Mouse (Mus musculus) G1E (cell line): ENCODE measurements at regions not wholly inside any gene's neighbourhood (a gene's known extent, or its start where the extent isn't known, plus 50 kb on each side); places are given as distances from the start of the nearest gene placed in this dataset.

Experiments
- CTCF ChIP-seq: IDR thresholded peaks from 2 replicates; pipeline ENCODE4 v1.5.1; 2012; ENCODE audit warnings: low read depth, low read length, inconsistent platforms, mixed read lengths
- GATA1 ChIP-seq: IDR thresholded peaks from 2 replicates; pipeline ENCODE4 v1.6.1; 2012; ENCODE audit warnings: borderline replicate concordance, low read length, inconsistent platforms, mixed read lengths

DNA sequence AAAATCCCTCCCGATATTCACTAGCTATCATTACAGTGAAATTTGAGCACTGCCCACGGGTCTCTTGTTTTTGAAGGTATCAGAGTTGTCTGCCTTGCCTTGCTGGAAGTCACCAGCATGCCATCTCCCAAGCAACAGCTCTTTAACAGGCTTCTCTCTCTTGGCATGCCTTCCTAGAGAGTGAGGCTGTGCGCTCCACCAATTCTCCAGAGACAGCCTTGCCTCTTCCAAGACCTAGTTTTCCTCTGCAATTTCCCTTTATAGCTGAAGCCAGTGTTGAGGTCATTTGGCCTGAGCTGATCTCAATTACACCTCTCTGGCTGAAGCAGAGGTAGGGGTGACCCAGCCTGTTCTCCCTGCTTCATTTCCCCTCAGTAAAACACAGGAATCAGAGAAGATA lies 477.3 kb upstream of the Arid1b start:
- TF ChIP-seq CTCF (no peak), GATA1 (no peak)
